In the genomic region with DNA sequence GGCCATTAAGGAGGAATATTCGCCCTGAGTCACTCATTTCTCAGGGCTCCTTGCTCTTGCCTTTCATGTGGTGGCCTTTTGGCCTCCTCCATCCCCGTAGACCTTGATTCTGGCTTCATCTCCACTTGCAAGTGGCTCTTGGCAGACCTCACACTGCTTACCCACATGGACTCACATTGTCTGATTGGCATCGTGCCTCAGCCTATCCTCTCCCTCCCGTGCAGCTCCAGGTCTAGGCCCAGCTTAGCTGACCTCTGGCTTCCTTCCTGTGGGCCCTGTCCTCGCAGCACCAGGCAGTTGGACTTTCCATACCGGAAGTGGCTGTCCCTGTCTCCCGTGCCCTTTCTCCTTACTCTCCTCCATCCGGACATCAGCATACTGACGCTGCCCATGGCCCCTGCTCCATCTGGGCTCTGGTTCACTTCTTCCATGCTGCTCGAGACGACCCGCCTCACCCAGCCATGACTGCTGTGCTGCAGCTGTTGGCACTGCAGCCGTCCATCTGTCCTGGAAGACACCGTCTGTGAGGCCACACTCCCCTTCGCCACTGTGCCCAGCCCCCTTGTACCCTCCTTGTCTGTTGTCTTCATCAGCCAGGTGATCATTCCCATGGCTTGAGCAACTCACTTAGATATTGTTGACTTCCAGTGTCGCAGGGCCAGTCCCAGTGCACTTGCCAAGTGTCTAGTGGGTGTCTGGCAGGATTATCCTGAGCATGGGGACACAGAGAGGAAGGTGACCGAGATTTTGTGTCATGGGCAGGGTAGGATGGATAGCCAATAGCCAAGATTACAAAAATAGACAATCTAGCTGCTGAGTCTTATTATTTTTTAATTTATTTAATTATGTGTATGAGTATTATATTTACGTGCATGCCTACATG, we compare ENCODE assay signal across 8 mouse cellular contexts. TPM values are rescaled to one million over a fixed set of nuclear protein-coding genes. Genes with fewer than 3 reads are reported as not detected.
DNase-seq lines count a peak whose midpoint lies in the region; ATAC-seq and TF ChIP-seq lines count a peak whose summit lies in the region.

No protein-coding gene starts in this region.

- intact Hi-C loops in heart, postnatal 36 days (cut with DNase I) = no loop called here
- intact Hi-C loops in left cerebral cortex, postnatal 25 days (cut with DNase I) = no loop called here

- H3K27ac ChIP-seq in liver, adult 2 months (replicated peaks; ENCODE audit: insufficient read depth, low read depth, low read length) = peak overlapping the region; percentile 13; the same call in 1 of the 2 replicates
- H3K27ac ChIP-seq in liver, embryonic 11.5 days (ENCODE audit: low read depth, low read length) = no peak overlapping the region
- H3K27ac ChIP-seq in forebrain, embryonic 12.5 days = no peak overlapping the region

- no peaks in the 10 kb centered on the region for H3K27me3 ChIP-seq in liver, adult 2 months (ENCODE audit: control insufficient read depth, insufficient read depth, low read length)
- H3K27me3 ChIP-seq in liver, embryonic 11.5 days (replicated peaks; ENCODE audit: control insufficient read depth, insufficient read depth, low read length) = no peaks in the 10 kb centered on the region
- H3K27me3 ChIP-seq in forebrain, embryonic 12.5 days = no peaks in the 10 kb centered on the region

- H3K4me1 ChIP-seq in liver, adult 2 months (ENCODE audit: control insufficient read depth, insufficient read depth, low read length) = peaks cover 8% of the 10 kb centered on the region
- peaks cover 3% of the 10 kb centered on the region; the same call in 1 of the 2 replicates for H3K4me1 ChIP-seq in liver, embryonic 11.5 days (replicated peaks; ENCODE audit: control insufficient read depth, insufficient read depth, low read length)
- no peaks in the 10 kb centered on the region for H3K4me1 ChIP-seq in forebrain, embryonic 12.5 days

- TF ChIP-seq CTCF in liver, adult 2 months (IDR thresholded peaks at IDR 0.05; ENCODE audit: low read depth, low read length) = no peak

- H3K9me3 ChIP-seq in liver, embryonic 11.5 days (ENCODE audit: control insufficient read depth, low read length) = no peaks in the 10 kb centered on the region
- no peaks in the 10 kb centered on the region for H3K9me3 ChIP-seq in forebrain, embryonic 12.5 days

- peak; percentile 93 for DNase-seq in liver, adult 2 months (ENCODE audit: extremely low read depth, low read depth, low spot score)
- DNase-seq in liver, embryonic 11.5 days (ENCODE audit: low spot score) = no peak
- peak; percentile 89 for DNase-seq in cerebellum, adult 9-11 months
- peak; percentile 57 to 69 for DNase-seq in heart, postnatal 36 days
- peak; percentile 70 for DNase-seq in lung, postnatal 25 days (ENCODE audit: low spot score)
- no peak for DNase-seq in right cerebral cortex, postnatal 36 days (ENCODE audit: low spot score in 2 of 2)
- DNase-seq in left cerebral cortex, postnatal 25 days (ENCODE audit: low spot score in 2 of 2) = no peak

- no peak for ATAC-seq in liver, embryonic 11.5 days (replicated peaks; ENCODE audit: low FRiP score)
- no peak for ATAC-seq in forebrain, embryonic 12.5 days (ENCODE audit: low FRiP score)

- TF ChIP-seq POLR2A in liver, adult 2 months (IDR thresholded peaks at IDR 0.05; ENCODE audit: extremely low read depth, insufficient read depth, low read length) = no peak

- 47% methylated on average over 18 of the region's 18 CpGs for WGBS in liver, adult 2 months
- WGBS in liver, embryonic 11.5 days = 76% methylated on average over 18 of the region's 18 CpGs
- WGBS in forebrain, embryonic 12.5 days = 86% methylated on average over 18 of the region's 18 CpGs

- 0 out of 2 replicates have a peak overlapping the region, but pooled peaks have one; percentile 3 for H3K9ac ChIP-seq in liver, adult 2 months (ENCODE audit: low read depth, low read length)
- H3K9ac ChIP-seq in liver, embryonic 11.5 days (ENCODE audit: low read depth, low read length) = no peak overlapping the region
- no peak overlapping the region for H3K9ac ChIP-seq in forebrain, embryonic 12.5 days

- no peaks in the 10 kb centered on the region; the same call in 1 of the 2 replicates for H3K79me2 ChIP-seq in liver, adult 2 months (ENCODE audit: control insufficient read depth, insufficient read depth, low read length)

- H3K4me3 ChIP-seq in liver, adult 2 months (ENCODE audit: insufficient read depth, low read depth, low read length) = no peak overlapping the region
- H3K4me3 ChIP-seq in liver, embryonic 11.5 days (ENCODE audit: low read depth, low read length) = no peak overlapping the region
- H3K4me3 ChIP-seq in forebrain, embryonic 12.5 days (replicated peaks) = no peak overlapping the region

- no peaks in the 10 kb centered on the region; the same call in 1 of the 2 replicates for H3K36me3 ChIP-seq in liver, adult 2 months (ENCODE audit: control insufficient read depth, insufficient read depth, low read length)
- H3K36me3 ChIP-seq in liver, embryonic 11.5 days (ENCODE audit: control insufficient read depth, insufficient read depth, low read length) = no peaks in the 10 kb centered on the region
- no peaks in the 10 kb centered on the region for H3K36me3 ChIP-seq in forebrain, embryonic 12.5 days (replicated peaks)

- H3K4me2 ChIP-seq in liver, embryonic 11.5 days = no peak overlapping the region
- no peak overlapping the region for H3K4me2 ChIP-seq in forebrain, embryonic 12.5 days

RNA-seq across cellular contexts. Expression of a gene that starts 13.7 kb away (rescaled TPM):
- 28.3 and 29.4 TPM in 2 replicates for total RNA-seq in liver, adult 2 months (2014; rRNA removed)
- polyA plus RNA-seq in liver, adult 2 months (2012; rRNA removed) = 12.5 and 15.2 TPM in 2 replicates
- polyA plus RNA-seq in liver, embryonic 11.5 days (2014; fragmentation: Nextera tagmentation; extraction: Ambion mirVana) = 138 and 151 TPM in 2 replicates
- total RNA-seq in heart, postnatal 36 days (2021) = 10 to 100 TPM; 94.4 to 96.6 TPM
- total RNA-seq in left cerebral cortex, postnatal 25 days (2021) = 100 to 1,000 TPM; 263 to 265 TPM
- 152 and 157 TPM in 2 replicates for polyA plus RNA-seq in forebrain, embryonic 12.5 days (2016; fragmentation: Nextera tagmentation; extraction: Ambion mirVana)

Comparison
In these comparisons a context has a peak if more than half of its experiments do, and no peak if none do; other contexts are left out.
1. DNase-seq: peak in liver, adult 2 months (single experiment), cerebellum, adult 9-11 months (single experiment), heart, postnatal 36 days (2 of 2) and lung, postnatal 25 days (single experiment); none in liver, embryonic 11.5 days (single experiment), right cerebral cortex, postnatal 36 days (0 of 2) and left cerebral cortex, postnatal 25 days (0 of 2).